In the genomic region with DNA sequence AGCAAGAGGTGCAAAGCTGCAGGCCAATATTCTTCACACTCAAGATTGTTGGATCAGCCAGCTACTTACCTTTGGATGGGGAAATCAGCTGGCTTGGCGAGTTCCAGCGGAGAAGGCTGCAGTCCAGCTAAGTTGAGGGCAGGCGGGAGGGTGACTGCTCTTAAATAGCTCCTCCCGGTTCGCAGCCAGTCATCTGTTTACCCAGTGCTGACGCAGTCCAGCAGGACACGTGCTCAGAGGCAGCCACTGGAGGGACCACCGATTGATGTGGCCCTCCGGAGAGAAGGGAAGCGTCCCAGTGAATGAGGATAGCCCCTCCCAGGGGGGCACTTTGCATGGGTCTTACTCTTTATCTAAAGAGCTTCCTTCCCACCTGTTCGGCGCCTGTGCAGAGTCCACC, we compare ENCODE assay signal across 8 mouse cellular contexts. TPM values are rescaled to one million over a fixed set of nuclear protein-coding genes. Genes with fewer than 3 reads are reported as not detected.
DNase-seq lines count a peak whose midpoint lies in the region; ATAC-seq lines count a peak whose summit lies in the region.

Gene Cck, minus strand, starts transcription at position 166 of the 400 bp plus-strand sequence.

- WGBS in lung, embryonic 16.5 days, result 1% methylated on average over 12 of the region's 12 CpGs

- H3K4me2 ChIP-seq in lung, embryonic 16.5 days (ENCODE audit: low read depth, low read length), result peak within 1 kb of the TSS; percentile 38

- no peaks in the 10 kb centered on the region for H3K36me3 ChIP-seq in lung, embryonic 16.5 days (ENCODE audit: control insufficient read depth, insufficient read depth, low read length)

- peaks cover 45% of the 10 kb centered on the region for H3K27me3 ChIP-seq in lung, embryonic 16.5 days (ENCODE audit: control insufficient read depth, insufficient read depth, low read depth, low read length)

- peaks cover 7% of the 10 kb centered on the region for H3K4me1 ChIP-seq in lung, embryonic 16.5 days (replicated peaks; ENCODE audit: control insufficient read depth, insufficient read depth, low read length)

- DNase-seq in embryo, embryonic 11 days, result peak; percentile 74
- peak; percentile 46 for DNase-seq in forelimb bud, embryonic 11.5 days (ENCODE audit: low read depth, low spot score)
- DNase-seq in heart, postnatal 4 days, result peak; percentile 48
- peak in 1 of 2 experiments; percentile 63 for DNase-seq in layer of hippocampus, adult 8-10 months (ENCODE audit: low spot score in 2 of 2)
- peak; percentile 52 for DNase-seq in right cerebral cortex, postnatal 14 days
- no peak for DNase-seq in cerebellum, postnatal 4 days (ENCODE audit: low spot score in 2 of 2)
- no peak for DNase-seq in B cell, adult 2 months

- no peak within 1 kb of the TSS for H3K9ac ChIP-seq in lung, embryonic 16.5 days (ENCODE audit: low read length)

- no peaks in the 10 kb centered on the region for H3K9me3 ChIP-seq in lung, embryonic 16.5 days (ENCODE audit: control insufficient read depth, low read length)

- peak; percentile 87 for ATAC-seq in lung, embryonic 16.5 days (ENCODE audit: low read depth)

- H3K4me3 ChIP-seq in lung, embryonic 16.5 days (ENCODE audit: low read length), result peak within 1 kb of the TSS; percentile 23; the same call in 1 of the 2 replicates

- H3K27ac ChIP-seq in lung, embryonic 16.5 days (ENCODE audit: low read length), result no peak within 1 kb of the TSS

RNA-seq across cellular contexts. Expression of gene Cck, which starts in this region (rescaled TPM):
- total RNA-seq in heart, postnatal 4 days (2021), result under 1 TPM in 1 of 2 experiments, not detected in 1; 0.64 TPM
- 100 to 1,000 TPM; 514 to 576 (median 548) TPM for total RNA-seq in layer of hippocampus, adult 8-10 months (2022)
- 0.38 and 0.52 TPM in 2 replicates for polyA plus RNA-seq in lung, embryonic 16.5 days (2015; fragmentation: Nextera tagmentation; extraction: Ambion mirVana)

Comparison
In these comparisons a context has a peak if more than half of its experiments do, and no peak if none do; other contexts are left out.
1. RNA of gene Cck (total RNA-seq): 514 to 576 TPM in layer of hippocampus, adult 8-10 months; 0.64 TPM in heart, postnatal 4 days; every median in the first group is over 100 times any median in the second.
2. Peak in DNase-seq in heart, postnatal 4 days; RNA of the gene not detected or under 1 TPM.
3. Peak in ATAC-seq, H3K4me3 ChIP-seq and H3K4me2 ChIP-seq in lung, embryonic 16.5 days; RNA of the gene not detected or under 1 TPM.
4. DNase-seq: peak in embryo, embryonic 11 days (single experiment), forelimb bud, embryonic 11.5 days (single experiment) and right cerebral cortex, postnatal 14 days (single experiment); none in cerebellum, postnatal 4 days (0 of 2) and B cell, adult 2 months (0 of 2).